Mouse (Mus musculus): ENCODE results near the gene Polr2l.

GRCm38 (mm10) chr7:141461521-141462332 lies 13.2 kb downstream of the Polr2l start:
- TF ChIP-seq CTCF (conservative IDR thresholded peaks at IDR 0.05; ENCODE audit: low read length) (no peak), NANOG (IDR thresholded peaks at IDR 0.05; ENCODE audit: borderline replicate concordance, low read length) (no peak)
